Mouse (Mus musculus) heart, postnatal 14 days (tissue): ENCODE data around the gene Fstl1. TPM values are rescaled to one million over a fixed set of nuclear protein-coding genes. Genes with fewer than 3 reads are reported as not detected.

ENCODE experiments used
- DNase-seq, 2 experiments: peaks; one replicate each; pipeline ENCODE4 v3.0.0; 2021 to 2022
- intact Hi-C: fragments of 180-260 bp; cut with DNase I; formaldehyde crosslinking; loops from one replicate; pipeline ENCODE4 v1.15.1; 2025
- total RNA-seq, 2 experiments: library from RNA; stranded (reverse); gene quantifications; 2 replicates each; pipeline ENCODE4 v1.2.3; 2021

Gene Fstl1
- total RNA-seq, 2 experiments from 2014 or later, result 221 to 228 TPM

DNA sequence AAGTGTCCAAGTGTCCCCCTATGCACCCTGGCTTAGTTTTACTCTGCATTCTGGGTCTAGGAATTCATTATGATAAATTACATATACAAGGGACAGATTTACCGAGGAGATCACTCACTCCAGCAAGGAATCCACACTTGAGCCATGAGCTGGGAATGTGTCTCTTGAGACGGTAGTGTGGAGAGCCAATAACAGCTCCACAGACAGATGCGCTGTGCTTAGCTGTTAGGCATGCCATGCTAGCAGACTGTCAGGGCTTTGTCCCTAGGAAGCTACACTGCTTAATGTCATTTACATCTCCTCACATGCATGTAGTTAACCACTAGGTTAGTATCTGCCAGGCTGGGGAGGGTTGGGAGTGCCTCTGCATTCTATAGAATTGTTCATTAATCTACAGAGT lies 4.2 kb downstream of the Fstl1 start:
- intact Hi-C loops, result no loop called here
- no peak for DNase-seq

DNA sequence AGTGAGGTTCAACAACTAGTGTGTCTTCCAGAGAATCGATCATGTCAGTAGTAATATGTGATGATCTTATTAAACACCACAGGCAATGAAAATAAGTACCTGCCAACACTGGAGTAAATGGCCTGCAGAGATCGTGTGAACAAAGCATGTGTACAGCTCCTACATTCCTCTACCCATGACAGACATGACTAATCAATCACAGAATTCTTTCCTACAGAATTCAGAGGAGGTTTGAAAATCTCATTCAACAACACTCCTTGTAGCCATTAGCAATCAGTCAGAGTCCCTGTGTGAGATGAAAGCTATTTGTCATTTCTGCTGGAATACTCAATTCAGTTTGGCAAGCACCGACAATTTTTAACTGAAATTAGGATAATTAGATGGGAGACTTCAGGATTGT lies 7.9 kb downstream of the Fstl1 start:
- no peak for DNase-seq
- intact Hi-C loops, result no loop called here

DNA sequence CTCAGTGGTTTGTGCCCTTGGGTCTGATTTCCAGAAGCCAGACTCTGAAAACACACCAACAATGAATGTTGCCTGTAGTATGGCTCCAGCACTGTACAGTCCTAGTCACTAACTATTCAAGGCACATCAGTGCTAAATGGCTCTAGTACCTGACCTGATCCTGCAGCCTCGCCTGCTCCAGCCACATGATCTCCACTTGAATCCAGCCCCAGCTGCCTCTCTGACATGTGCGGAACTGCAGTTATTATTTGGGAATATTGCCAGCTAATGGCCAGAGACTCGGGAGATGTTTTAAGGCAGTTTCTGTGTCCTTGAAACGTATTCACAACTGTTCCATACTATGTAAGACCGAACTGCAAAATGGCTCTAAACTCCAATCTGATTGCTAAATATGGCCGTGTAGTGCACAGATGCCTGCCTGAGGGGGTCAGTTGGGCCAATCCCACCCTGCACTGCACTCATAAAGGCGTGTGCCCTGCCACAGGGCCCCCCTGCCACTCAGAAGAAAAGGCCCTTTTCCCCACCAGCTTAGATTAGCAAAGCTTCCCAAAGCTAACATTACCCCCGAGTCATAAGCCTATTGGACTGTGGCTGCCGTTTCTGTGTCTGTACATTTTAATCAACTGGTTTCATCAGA lies 11.0 kb downstream of the Fstl1 start:
- intact Hi-C loops, result no loop called here
- no peak for DNase-seq

DNA sequence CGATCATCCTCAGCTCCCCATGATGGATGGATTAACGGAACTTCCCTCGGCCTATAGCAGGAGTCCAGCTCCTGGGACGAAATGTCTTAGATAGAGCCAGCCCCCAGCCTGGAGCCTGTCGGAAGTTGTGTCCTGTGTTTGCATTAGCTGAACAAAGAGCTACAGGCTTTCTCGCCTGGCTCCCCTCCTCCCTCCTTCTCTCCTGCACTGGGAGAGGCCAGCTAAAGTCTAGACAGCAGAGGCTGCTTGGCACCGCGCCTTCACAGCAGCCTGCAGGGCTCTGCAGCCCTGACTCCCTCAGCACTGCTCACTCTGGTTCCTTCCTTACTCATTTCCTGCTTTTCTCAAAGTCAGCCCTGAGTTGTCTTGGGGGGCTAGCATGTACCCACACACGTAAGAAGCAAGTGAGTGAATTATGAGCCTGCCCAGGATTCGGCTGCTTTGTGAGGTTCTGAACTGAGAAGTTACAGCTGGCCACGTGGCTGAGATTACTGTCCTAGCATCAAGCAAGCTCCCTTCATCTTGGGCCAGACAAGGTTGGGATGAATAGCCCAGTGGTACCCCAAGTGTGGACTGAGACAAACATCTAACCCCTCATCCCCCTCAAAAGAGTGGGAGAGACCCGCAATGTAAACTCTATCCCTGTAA lies 11.8 kb downstream of the Fstl1 start:
- peak; percentile 82 to 85 for DNase-seq
- intact Hi-C loops, result no loop called here

DNA sequence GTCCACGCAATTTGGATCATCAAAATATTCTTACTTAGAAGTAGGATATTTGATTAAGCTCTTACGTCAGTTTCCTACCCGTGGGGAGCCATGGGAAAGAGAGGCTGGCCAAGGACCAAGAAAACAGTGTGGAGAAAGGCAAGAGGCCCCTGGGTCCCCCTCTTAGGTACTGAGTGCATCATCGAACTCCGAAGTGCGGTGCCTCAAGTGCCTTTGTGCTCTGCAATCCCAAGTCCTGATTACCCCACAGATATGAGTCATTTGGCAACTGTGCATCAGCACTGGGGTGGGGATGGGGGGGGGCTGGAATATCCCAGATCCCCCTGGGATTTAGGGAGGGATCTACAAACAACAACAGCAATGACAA lies 12.3 kb downstream of the Fstl1 start:
- peak; percentile 45 to 58 for DNase-seq
- intact Hi-C loops, result no loop called here

DNA sequence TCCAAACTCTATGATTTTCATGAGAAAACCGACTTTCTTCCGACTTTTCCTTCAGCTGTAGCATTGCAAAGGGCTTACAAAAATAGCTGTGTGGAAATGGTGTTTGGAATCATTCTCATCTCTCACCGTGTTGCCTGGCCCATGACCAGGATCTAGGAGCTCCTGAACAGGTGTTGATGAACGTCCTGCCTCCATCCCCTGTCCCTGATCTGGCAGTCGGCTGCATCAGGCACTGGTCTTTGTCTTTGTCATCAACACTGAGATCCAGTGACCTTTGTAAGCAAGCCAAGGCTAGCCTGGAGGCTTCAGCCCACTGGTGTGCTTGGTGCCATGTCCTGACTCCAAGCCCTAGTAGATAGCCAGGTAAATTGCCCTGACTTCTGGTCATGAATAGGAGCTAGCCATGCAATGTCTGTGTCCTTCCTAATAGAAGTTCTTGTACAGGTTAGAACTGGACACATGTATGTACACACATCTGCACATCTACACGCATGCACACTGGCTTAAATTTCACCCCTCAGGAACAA lies 12.8 kb downstream of the Fstl1 start:
- no peak for DNase-seq
- intact Hi-C loops, result no loop called here

DNA sequence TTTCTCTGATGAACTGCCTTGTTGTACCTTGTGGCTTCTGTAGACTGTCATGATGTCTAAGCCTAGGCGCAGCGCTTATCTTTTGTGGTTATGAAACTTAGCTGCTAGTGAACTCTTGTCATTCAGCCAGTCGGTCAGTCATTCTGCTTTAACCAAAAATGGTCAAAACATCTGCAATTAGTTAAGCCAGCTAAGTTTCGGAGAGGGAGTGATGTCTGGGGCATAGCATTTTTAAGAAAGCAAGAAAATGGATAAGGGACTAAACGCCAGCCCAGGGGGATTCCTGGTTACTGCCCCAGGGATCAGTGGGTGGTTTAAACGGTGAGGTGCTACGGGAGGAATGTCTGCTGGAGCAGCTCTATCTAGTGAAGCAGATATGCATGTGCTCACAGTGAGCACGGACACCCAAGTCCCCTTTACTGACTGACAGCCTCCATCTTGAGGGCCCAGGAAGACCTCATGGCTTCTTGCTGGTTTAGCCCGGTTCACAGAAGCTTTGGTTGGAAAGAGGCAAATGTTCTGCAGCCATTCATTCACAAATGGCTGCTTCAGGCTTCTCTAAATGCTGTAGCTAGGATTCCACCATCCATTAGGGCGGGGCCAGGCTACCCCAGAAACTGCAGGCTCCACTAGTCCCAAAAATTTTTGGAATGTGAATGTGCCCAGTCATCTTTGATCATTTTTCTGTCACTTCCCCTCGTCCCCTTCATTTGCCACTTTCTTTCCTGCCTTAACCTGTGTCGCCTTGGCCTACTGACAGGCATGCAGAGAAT lies 13.5 kb downstream of the Fstl1 start:
- intact Hi-C loops, result no loop called here
- DNase-seq, result no peak

DNA sequence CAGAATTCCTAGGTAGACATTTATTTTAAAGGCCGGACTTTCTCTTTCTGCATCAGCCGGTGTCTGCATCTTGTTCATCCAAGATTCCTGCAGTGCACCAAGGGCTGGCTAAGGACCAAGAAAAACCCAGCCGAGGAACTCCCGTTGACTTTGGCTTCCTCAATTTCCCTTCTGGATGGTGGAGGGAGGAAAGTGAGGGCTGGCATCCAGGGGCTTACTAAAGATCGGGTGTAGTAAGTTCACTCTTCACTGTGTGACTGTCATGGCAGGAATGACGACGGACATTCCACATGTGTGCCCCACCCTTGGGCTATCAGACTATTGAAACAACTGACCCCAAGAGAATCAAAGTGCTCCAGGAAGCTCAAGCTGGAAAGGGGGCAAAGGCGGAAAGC lies 14.1 kb downstream of the Fstl1 start:
- DNase-seq, result peak; percentile 42 to 54
- intact Hi-C loops, result no loop called here

DNA sequence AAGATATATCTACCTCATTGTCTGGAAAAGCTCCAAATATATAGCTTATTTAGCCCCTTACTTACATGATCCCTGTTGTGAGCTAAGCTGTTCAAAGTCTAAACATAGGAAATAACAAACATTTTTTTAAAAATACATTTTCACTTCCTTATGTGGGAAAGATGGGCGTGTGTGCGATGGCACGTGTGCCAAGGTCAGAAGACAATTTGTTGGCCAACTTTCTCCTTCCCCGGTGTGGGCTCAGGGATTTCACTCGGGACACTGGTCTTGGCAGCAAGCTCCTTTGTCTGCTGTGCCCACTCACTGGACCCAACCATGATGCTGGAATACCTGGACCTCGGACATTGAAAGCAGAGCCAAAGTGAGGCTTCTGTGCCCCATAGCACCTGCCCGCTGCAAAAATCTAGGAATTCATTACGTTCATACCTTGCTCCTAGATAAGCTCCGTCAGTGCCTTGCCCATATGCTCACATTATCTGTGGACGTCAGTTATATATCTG lies 19.0 kb downstream of the Fstl1 start:
- intact Hi-C loops, result no loop called here
- no peak for DNase-seq

DNA sequence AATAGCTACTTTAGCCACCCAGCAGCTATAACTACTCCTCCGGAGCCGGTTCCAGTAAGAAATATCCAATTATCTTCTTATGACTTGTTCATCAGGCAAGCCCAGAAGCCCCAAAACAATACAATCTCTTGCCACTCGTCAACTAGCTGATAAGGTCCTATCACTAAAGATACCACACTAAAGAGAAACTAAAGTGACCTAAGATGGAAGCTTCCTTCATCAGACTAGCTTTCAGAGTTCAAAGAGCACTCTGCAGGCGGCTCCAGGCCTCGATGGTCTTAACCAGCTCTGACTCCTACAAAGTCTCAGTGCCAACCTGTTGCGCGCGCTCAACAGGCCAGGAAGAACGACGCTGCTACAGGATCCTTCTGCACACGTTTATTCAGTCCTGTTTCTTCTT lies 19.6 kb downstream of the Fstl1 start:
- intact Hi-C loops, result no loop called here
- DNase-seq, result no peak

DNA sequence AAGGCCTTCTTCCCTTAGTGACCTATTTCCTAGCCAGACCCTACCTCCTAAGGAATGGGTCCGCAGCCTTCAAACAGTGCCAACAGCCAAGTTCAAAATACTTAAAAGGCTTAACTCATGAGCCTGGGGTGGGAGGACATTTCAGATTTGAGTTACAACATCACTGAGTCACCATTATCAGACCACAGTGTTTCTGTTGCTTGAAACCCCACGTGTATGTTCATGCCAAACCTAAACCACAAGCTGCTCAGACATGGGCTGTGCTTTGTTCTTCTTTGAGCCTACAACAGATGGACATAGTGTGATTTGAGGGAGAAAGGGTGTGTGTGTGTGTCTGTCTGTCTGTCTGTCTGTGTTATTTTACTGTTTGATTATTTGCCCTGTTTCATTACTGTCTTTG lies 24.4 kb downstream of the Fstl1 start:
- intact Hi-C loops, result no loop called here
- no peak for DNase-seq

DNA sequence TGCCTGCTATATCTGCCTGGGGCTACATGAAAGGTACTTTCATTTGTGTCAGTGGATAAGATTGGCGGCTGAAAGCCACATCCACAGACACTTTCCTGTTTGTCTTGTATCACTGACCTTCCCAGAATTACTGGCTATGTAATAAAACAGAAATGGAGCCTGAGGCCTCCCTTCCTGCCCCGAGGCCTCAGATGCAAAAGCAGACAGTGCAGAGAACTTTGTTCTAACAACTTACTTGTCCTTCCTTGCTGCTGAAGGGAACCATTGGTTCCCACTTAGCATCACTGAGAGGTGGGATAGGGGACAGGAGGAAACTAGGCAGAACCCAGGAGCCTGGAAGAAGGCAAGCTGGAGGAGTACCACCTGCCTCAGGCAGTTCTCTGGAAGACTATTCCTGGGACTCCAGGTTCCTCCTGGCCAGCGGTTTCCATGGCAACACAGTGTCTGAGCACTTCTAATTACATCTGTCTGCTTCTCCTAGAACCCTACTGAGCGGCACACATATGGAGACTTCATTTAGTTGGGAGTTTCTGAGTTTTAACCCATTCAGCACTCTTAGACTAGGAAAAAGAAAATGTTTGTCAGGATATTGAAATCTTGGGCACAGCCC lies 26.1 kb downstream of the Fstl1 start:
- DNase-seq, result peak in 1 of 2 experiments; percentile 1
- intact Hi-C loops, result no loop called here

DNA sequence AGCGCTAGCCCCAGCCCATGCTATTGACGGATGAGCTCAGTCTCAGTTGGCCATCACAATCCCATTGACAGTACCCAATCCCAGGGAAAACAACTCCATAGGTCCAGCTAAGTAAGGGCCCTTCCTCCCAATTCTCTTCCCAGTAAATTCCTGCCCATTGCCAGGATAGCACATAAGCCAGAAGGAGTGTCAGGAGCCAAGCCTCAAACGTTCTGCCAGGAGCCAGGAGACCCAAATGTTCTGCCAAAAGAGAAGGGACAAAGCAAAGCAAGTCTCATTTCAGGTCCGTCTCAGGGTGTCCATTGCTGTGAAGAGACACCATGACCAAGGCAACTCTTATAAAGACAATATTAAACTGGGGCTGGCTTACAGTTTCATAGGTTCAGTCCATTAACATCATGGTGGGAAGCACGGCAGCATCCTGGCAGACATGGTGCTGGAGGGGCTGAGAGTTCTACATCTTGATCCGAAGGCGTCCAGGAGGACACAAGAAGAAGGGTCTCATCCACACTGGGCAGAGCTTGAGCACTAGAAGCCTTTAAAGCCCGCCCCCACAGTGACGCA lies 26.8 kb downstream of the Fstl1 start:
- intact Hi-C loops, result no loop called here
- DNase-seq, result no peak

DNA sequence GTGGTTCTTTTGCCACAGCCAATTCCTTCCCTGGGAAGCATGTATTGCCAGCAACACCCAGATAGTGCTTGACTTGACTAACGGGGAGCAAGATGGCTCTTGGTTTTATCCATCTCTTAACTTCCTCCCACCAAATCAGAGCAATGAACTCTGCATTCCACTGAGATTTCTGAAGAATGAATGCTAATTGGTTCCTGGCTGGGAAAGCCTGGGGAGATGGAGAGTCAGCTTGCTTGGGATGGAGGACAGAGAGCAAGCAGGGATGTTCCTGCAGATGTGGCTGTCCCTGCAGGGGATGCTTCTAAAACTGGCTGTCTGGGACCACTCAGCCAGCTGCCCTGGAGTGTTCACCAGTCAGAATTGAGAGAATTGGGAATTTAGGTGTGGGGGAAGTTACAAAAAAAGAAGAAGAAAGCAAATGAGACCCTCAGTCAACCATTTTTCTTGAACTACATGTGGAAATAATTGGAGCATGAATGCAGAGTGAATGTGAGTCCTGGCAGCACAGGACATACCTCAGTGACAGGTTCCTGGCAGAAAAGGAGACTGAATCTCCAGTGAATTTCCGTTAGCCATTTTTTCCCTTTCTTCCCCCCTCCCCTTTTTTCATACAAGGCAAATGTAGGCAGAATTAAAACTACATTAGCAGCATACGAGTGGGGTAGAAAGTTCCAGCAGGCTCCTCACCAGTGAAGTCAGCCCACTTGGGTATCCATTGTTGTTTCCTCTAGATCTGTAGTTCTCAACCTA lies 29.2 kb downstream of the Fstl1 start:
- intact Hi-C loops, result loop anchor here (5.0 kb wide), 1 partner anchor 699 kb away; no protein-coding TSS in a partner anchor
- DNase-seq, result no peak

DNA sequence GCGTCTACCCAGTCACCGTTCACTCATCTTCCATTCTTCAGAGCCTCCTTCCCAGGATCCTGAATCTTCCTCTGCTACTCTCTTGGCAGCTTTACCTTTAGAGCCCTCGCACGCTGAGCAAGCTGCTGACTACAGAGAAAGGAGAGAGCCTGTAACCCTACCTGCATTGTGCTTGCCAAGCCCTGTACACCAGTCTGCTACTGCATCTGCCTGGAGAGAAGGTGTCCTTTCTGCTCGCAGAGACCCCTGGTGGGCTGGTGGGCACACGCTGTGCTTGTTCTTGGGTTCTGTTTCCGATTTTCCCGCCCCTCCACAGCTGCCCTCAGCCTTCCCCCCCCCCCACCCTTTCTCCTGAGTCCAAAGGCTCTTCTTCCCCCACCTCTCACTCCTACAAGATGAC lies 30.6 kb downstream of the Fstl1 start:
- no peak for DNase-seq
- intact Hi-C loops, result loop anchor here (5.0 kb wide), 1 partner anchor 700 kb away; no protein-coding TSS in a partner anchor

DNA sequence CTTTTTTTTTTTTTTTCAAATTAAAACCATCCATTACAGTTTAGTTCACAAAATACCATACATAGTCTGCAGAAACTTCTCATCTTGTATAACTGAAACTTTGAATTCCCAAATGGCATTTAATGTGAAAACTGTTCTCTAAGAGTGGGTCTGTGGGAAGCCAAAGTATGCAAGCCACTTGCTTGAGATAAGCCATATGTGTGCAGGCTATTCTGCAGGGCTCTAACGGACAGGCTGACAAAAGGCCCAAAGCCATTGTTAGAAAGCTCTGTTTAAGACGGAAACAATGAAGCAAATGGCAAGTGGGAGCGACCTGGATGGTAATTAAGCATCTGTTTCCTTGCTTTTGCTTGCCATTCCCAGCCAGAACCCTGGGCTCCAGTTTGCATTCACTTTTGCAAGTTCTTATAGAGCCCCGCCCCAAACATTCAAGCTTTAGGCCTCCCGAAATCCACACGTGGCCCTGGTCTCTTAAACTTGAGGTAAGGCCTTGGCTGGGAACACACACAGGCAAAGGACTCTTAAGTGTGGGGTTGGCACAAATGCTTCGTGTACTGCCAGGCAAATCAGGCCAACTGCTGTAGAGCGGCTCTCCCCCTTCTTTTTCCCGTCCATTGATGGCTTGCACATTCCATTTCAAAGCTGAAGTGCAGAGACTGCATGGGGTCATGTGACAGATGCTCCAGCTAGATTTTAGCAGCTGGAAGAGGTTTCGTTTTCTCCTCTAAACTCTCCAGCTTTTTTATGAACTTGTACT lies 32.4 kb downstream of the Fstl1 start:
- DNase-seq, result peak in 1 of 2 experiments; percentile 45
- intact Hi-C loops, result loop anchor here (2.0 to 5.0 kb wide), 2 partner anchors 54 to 702 kb away; no protein-coding TSS in a partner anchor

DNA sequence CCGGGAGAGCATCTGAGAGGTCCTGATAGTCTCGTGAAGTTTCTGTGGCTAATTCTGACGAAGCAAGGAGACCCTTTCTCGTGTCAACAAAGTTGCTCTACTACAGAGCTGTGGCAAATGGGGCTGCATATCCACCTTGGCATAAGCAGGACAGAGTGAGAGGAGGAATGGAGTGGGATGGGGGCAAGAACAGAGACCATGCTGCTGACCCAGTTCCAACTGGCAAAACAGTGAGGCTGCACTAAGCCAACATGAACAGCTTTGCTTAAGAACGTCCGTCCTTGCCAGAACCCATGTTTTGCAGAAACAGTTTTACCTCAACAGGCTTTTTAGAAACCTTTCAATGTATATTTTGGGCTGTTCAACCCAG lies 32.9 kb downstream of the Fstl1 start:
- DNase-seq, result peak in 1 of 2 experiments; percentile 42
- intact Hi-C loops, result loop anchor here (2.0 to 5.0 kb wide), 2 partner anchors 55 to 702 kb away; no protein-coding TSS in a partner anchor

DNA sequence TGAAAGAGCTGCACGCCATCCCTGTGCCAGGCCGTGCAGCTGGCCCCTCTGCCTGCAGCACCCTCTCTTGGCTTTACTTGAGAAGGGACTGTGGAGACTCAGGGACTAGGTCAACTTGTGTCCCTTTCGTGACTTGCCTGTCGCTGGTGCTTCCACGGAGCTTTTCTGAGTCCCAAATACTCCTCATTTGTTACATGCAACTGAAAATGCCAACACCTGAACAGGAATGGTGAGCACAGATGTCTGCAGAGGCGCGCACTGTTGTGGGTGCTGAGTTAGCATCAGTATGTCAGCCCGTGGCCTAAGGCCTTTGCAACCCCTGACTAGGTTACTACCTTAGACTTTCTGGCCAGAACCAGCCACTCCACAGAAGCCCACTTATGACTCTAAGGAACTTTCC lies 35.2 kb downstream of the Fstl1 start:
- intact Hi-C loops, result loop anchor here (2.0 to 5.0 kb wide), 2 partner anchors 55 to 127 kb away; partner anchors contain the start of gene Lrrc58
- no peak for DNase-seq

DNA sequence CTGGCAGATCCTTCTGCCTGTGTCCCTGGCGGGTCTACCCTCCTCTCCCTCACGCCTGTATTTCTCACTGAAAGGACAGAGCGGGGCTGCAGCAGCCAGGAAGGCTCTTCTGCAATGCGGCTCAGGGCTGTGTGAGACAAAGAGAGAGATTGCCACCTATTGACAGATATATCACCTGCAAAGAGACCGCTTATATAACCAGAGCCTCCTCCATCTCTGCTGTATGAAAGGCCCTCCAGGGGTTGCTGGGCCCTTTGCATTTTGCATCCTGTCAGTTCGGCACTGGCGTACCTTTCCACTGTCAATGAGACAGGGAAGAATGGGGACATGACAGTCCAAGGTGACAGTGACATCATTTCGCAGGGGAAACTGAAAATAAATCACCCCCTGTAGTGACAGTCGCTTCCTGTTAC lies 35.8 kb downstream of the Fstl1 start:
- DNase-seq, result peak in 1 of 2 experiments; percentile 39
- intact Hi-C loops, result loop anchor here (2.0 to 5.0 kb wide), 2 partner anchors 55 to 128 kb away; partner anchors contain the start of gene Lrrc58
